Mouse (Mus musculus) monocyte, adult 5-6 weeks (primary cell): ENCODE results near the gene Zfp36l1. TPM values are rescaled to one million over a fixed set of nuclear protein-coding genes. Genes with fewer than 3 reads are reported as not detected.

Source experiments
- total RNA-seq: library from RNA; stranded (forward); fragments of 200-1000, 200-491, 200-594 nt; gene quantifications from 3 replicates; pipeline ENCODE4 v1.2.3, GENCODE M21; 2017

The Zfp36l1 gene
- total RNA-seq, 1 experiment from 2014 or later = 42.9 TPM

Other genes with a start within 250 kb of the Zfp36l1 start
- gene Actn1, start 147.4 kb upstream of the Zfp36l1 start, total RNA-seq = 4.9 to 18.8 TPM (median 7.8 TPM) in 3 replicates